Mouse (Mus musculus): Measurements from ENCODE around the gene Acsl1. TPM values are rescaled to one million over a fixed set of nuclear protein-coding genes. Genes with fewer than 3 reads are reported as not detected.
"Not testable (repeated sequence)": the region's sequence is repeated elsewhere in the genome, so short reads cannot be mapped to it uniquely, and the experiment has no call there.

Acsl1 gene
- polyA plus RNA-seq, 1 experiment from 2014 or later = 40.3 TPM

GRCm38 (mm10) chr8:46578794-46579193 is 108.0 kb downstream of the Acsl1 start:
- Histone ChIP-seq H3K36me3 (peaks cover 16% of the 10 kb centered on the region; the same call in 1 of the 2 replicates), H3K27ac (no peak overlapping the region), H3K4me2 (replicated peaks) (no peak overlapping the region), H3K27me3 (replicated peaks) (no peaks in the 10 kb centered on the region), H3K9me3 (no peaks in the 10 kb centered on the region), H3K9ac (no peak overlapping the region), H3K4me1 (replicated peaks) (no peaks in the 10 kb centered on the region), H3K4me3 (replicated peaks) (no peak overlapping the region)
- no peak for ATAC-seq
- WGBS = 93% methylated on average over 9 of the region's 9 CpGs

GRCm38 (mm10) chr8:46584328-46584727 is 113.5 kb downstream of the Acsl1 start:
- not testable (repeated sequence) for ATAC-seq; H3K9ac ChIP-seq; H3K4me2 ChIP-seq (replicated peaks); H3K27ac ChIP-seq; H3K36me3 ChIP-seq; H3K9me3 ChIP-seq; H3K4me3 ChIP-seq (replicated peaks); H3K4me1 ChIP-seq (replicated peaks); H3K27me3 ChIP-seq (replicated peaks)
- WGBS = 51% methylated on average over 4 of the region's 4 CpGs

- H3K9ac ChIP-seq = no peak overlapping the region
- H3K4me3 ChIP-seq (replicated peaks) = no peak overlapping the region
- no peaks in the 10 kb centered on the region for H3K9me3 ChIP-seq
- H3K27me3 ChIP-seq (replicated peaks) = no peaks in the 10 kb centered on the region
- no peaks in the 10 kb centered on the region for H3K36me3 ChIP-seq
- no peak overlapping the region for H3K4me2 ChIP-seq (replicated peaks)
- no peak for ATAC-seq
- no peaks in the 10 kb centered on the region for H3K4me1 ChIP-seq (replicated peaks)
- H3K27ac ChIP-seq = no peak overlapping the region
- 77% methylated on average over 3 of the region's 3 CpGs for WGBS
These were observed 114.7 kb downstream of the Acsl1 start for GRCm38 (mm10) chr8:46585576-46585975.

Other genes with a start within 250 kb of the Acsl1 start
- gene Helt, start 176.4 kb upstream of the Acsl1 start, polyA plus RNA-seq (2015; fragmentation: Nextera tagmentation; extraction: Ambion mirVana) = not detected in 2 replicates
- 10.8 and 13.9 TPM in 2 replicates for gene Cenpu, start 81.0 kb downstream of the Acsl1 start, polyA plus RNA-seq (2015; fragmentation: Nextera tagmentation; extraction: Ambion mirVana)
- 13.4 and 14.8 TPM in 2 replicates for gene Primpol, start 146.2 kb downstream of the Acsl1 start, polyA plus RNA-seq (2015; fragmentation: Nextera tagmentation; extraction: Ambion mirVana)
- gene Casp3, start 146.3 kb downstream of the Acsl1 start, polyA plus RNA-seq (2015; fragmentation: Nextera tagmentation; extraction: Ambion mirVana) = 54.4 and 69.0 TPM in 2 replicates

Data from intestine, embryonic 15.5 days (tissue).